In the genomic region with DNA sequence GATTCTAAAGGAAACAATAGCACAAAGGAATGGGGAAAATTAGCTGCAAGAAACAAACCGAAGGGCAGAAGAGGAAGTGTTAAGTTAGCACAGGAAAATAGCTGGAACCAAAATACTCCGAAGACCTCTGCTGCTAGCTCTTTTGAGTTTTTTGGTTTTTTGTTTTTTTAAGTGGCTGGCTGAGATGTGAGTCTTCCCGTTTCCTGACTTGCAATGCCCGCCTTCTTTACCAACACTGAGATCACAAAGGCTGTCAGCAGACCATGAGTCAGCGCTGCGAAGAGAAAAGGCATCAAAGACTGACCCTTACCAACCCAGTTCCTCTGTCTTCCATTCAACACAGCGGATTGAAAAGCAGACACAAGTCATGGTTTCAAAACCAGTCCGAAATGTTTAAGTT, we compare ENCODE assay signal across 9 mouse cellular contexts. TPM values are rescaled to one million over a fixed set of nuclear protein-coding genes. Genes with fewer than 3 reads are reported as not detected.
DNase-seq lines count a peak whose midpoint lies in the region; ATAC-seq and TF ChIP-seq lines count a peak whose summit lies in the region.
"Had no signal": no experiment of that assay in that cellular context is flagged by ENCODE, and none has a peak within 500 bp of the region (broad histone marks: within the 10 kb centered on the region; RNA-seq: fewer than 3 reads in every experiment).

No protein-coding gene starts in this region.

- ATAC-seq in embryonic facial prominence, embryonic 14.5 days (ENCODE audit: low read depth), result no peak
- ATAC-seq in lung, embryonic 16.5 days (ENCODE audit: low read depth), result 0 out of 2 replicates have a peak, but pooled peaks have one; percentile 41

- no peak overlapping the region for H3K4me2 ChIP-seq in embryonic facial prominence, embryonic 14.5 days (ENCODE audit: low read depth, low read length)
- H3K4me2 ChIP-seq in lung, embryonic 16.5 days (ENCODE audit: low read depth, low read length), result no peak overlapping the region
- H3K4me2 ChIP-seq: limb, embryonic 13.5 days had no signal

- no peak for TF ChIP-seq POLR2A in ES-Bruce4 (IDR thresholded peaks at IDR 0.05; ENCODE audit: insufficient read depth, low read length)

- H3K27me3 ChIP-seq in ES-Bruce4 (ENCODE audit: control insufficient read depth, insufficient read depth, low read length, poor library complexity, severe bottlenecking), result no peaks in the 10 kb centered on the region
- no peaks in the 10 kb centered on the region for H3K27me3 ChIP-seq in embryonic facial prominence, embryonic 14.5 days (replicated peaks; ENCODE audit: control insufficient read depth, insufficient read depth, low read length)
- H3K27me3 ChIP-seq in lung, embryonic 16.5 days (ENCODE audit: control insufficient read depth, insufficient read depth, low read depth, low read length), result no peaks in the 10 kb centered on the region
- H3K27me3 ChIP-seq: limb, embryonic 13.5 days had no signal

- peak overlapping the region; percentile 90 for H3K27ac ChIP-seq in ES-Bruce4 (ENCODE audit: insufficient read depth, low read length)
- no peak overlapping the region for H3K27ac ChIP-seq in embryonic facial prominence, embryonic 14.5 days (replicated peaks; ENCODE audit: low read depth, low read length)
- H3K27ac ChIP-seq in lung, embryonic 16.5 days (ENCODE audit: low read length), result peak overlapping the region; percentile 50; the same call in 1 of the 2 replicates
- H3K27ac ChIP-seq: limb, embryonic 13.5 days had no signal

- no peaks in the 10 kb centered on the region for H3K36me3 ChIP-seq in ES-Bruce4 (ENCODE audit: control insufficient read depth, insufficient read depth, low read length, poor library complexity, severe bottlenecking)
- H3K36me3 ChIP-seq in embryonic facial prominence, embryonic 14.5 days (ENCODE audit: control insufficient read depth, insufficient read depth, low read length), result no peaks in the 10 kb centered on the region
- no peaks in the 10 kb centered on the region for H3K36me3 ChIP-seq in lung, embryonic 16.5 days (ENCODE audit: control insufficient read depth, insufficient read depth, low read length)
- H3K36me3 ChIP-seq: limb, embryonic 13.5 days had no signal

- DNase-seq in heart, adult 9 months (ENCODE audit: low spot score in 2 of 2), result peak; percentile 54 to 63
- no peak for DNase-seq in heart, postnatal 25 days (ENCODE audit: low spot score)
- DNase-seq in embryonic facial prominence, embryonic 14.5 days (ENCODE audit: low spot score), result peak; percentile 43
- DNase-seq in cerebellum, adult 11 months, result no peak
- DNase-seq in left cerebral cortex, postnatal 36 days (ENCODE audit: low spot score in 2 of 2), result no peak
- DNase-seq in cerebellum, adult 9-11 months, result no peak

- WGBS in embryonic facial prominence, embryonic 14.5 days, result 48% methylated on average over 8 of the region's 8 CpGs
- WGBS in lung, embryonic 16.5 days, result 33% methylated on average over 8 of the region's 8 CpGs

- intact Hi-C loops in heart, postnatal 25 days (cut with DNase I), result no loop called here
- intact Hi-C loops in left cerebral cortex, postnatal 36 days (cut with DNase I), result no loop called here

- H3K9me3 ChIP-seq in ES-Bruce4 (replicated peaks; ENCODE audit: control insufficient read depth, insufficient read depth, low read length, poor library complexity, severe bottlenecking), result no peaks in the 10 kb centered on the region
- no peaks in the 10 kb centered on the region for H3K9me3 ChIP-seq in embryonic facial prominence, embryonic 14.5 days (ENCODE audit: control insufficient read depth, low read length)
- no peaks in the 10 kb centered on the region for H3K9me3 ChIP-seq in lung, embryonic 16.5 days (ENCODE audit: control insufficient read depth, low read length)
- H3K9me3 ChIP-seq: limb, embryonic 13.5 days had no signal

- no peak overlapping the region for H3K4me3 ChIP-seq in ES-Bruce4 (ENCODE audit: low read depth, low read length)
- no peak overlapping the region for H3K4me3 ChIP-seq in embryonic facial prominence, embryonic 14.5 days (ENCODE audit: low read depth, low read length)
- H3K4me3 ChIP-seq in lung, embryonic 16.5 days (ENCODE audit: low read length), result no peak overlapping the region
- H3K4me3 ChIP-seq: limb, embryonic 13.5 days had no signal

- no peak for TF ChIP-seq CTCF in ES-Bruce4 (IDR thresholded peaks at IDR 0.05; ENCODE audit: low read depth, low read length)

- H3K9ac ChIP-seq in ES-Bruce4 (ENCODE audit: low read depth, poor library complexity, severe bottlenecking), result no peak overlapping the region
- H3K9ac ChIP-seq in embryonic facial prominence, embryonic 14.5 days (ENCODE audit: low read depth, low read length), result no peak overlapping the region
- no peak overlapping the region for H3K9ac ChIP-seq in lung, embryonic 16.5 days (ENCODE audit: low read length)
- H3K9ac ChIP-seq: limb, embryonic 13.5 days had no signal

- H3K4me1 ChIP-seq in ES-Bruce4 (ENCODE audit: control insufficient read depth, insufficient read depth, low read length), result no peaks in the 10 kb centered on the region
- no peaks in the 10 kb centered on the region for H3K4me1 ChIP-seq in embryonic facial prominence, embryonic 14.5 days (ENCODE audit: control insufficient read depth, insufficient read depth, low read length)
- no peaks in the 10 kb centered on the region for H3K4me1 ChIP-seq in lung, embryonic 16.5 days (replicated peaks; ENCODE audit: control insufficient read depth, insufficient read depth, low read length)
- H3K4me1 ChIP-seq: limb, embryonic 13.5 days had no signal

- TF ChIP-seq EP300 in ES-Bruce4 (IDR thresholded peaks at IDR 0.05; ENCODE audit: insufficient read depth, low read depth, low read length), result 0 out of 2 replicates have a peak, but pooled peaks have one; percentile 25

RNA-seq across cellular contexts. Expression of a gene that starts 25.5 kb away (rescaled TPM):
- 10 to 100 TPM; 50.5 to 51.0 TPM for total RNA-seq in heart, postnatal 25 days (2021)
- polyA plus RNA-seq in ES-Bruce4 (2011; ENCODE audit: insufficient read depth, insufficient read length, low read depth, missing spikeins), result 2.0 TPM in 2 replicates
- polyA plus RNA-seq in embryonic facial prominence, embryonic 14.5 days (2014; fragmentation: Nextera tagmentation; extraction: Ambion mirVana), result 28.2 and 28.4 TPM in 2 replicates
- 40.3 and 41.0 TPM in 2 replicates for polyA plus RNA-seq in lung, embryonic 16.5 days (2015; fragmentation: Nextera tagmentation; extraction: Ambion mirVana)
- 100 to 1,000 TPM in 1 of 2 experiments, 10 to 100 TPM in 1; 87.4 to 104 TPM for total RNA-seq in left cerebral cortex, postnatal 36 days (2021)

Comparison
In these comparisons a context has a peak if more than half of its experiments do, and no peak if none do; other contexts are left out.
1. DNase-seq: peak in heart, adult 9 months (2 of 2) and embryonic facial prominence, embryonic 14.5 days (single experiment); none in heart, postnatal 25 days (single experiment), cerebellum, adult 11 months (single experiment), left cerebral cortex, postnatal 36 days (0 of 2) and cerebellum, adult 9-11 months (single experiment).